Mouse (Mus musculus) hindbrain, embryonic 12.5 days (tissue): ENCODE results near the gene Nol6. TPM values are rescaled to one million over a fixed set of nuclear protein-coding genes. Genes with fewer than 3 reads are reported as not detected.

Experiments used
- ATAC-seq: fragments of 200-750 bp; cut with Nextera tagmentation; 2 replicates; pipeline ENCODE4 v1.8.0; 2017; ENCODE audit warnings: moderate TSS enrichment; ENCODE audit not compliant: low FRiP score
- H3K27ac ChIP-seq: fragments of 300-500 bp; sonication (generic); 2 replicates; pipeline ENCODE4 v1.5.1; 2016; ENCODE audit warnings: mild to moderate bottlenecking
- H3K27me3 ChIP-seq: fragments of 300-500 bp; sonication (generic); 2 replicates; pipeline ENCODE4 v1.6.1; 2016; ENCODE audit warnings: mild to moderate bottlenecking
- H3K36me3 ChIP-seq: fragments of 300-500 bp; sonication (generic); 2 replicates; pipeline ENCODE4 v1.6.1; 2016; ENCODE audit warnings: mild to moderate bottlenecking
- H3K4me1 ChIP-seq: fragments of 300-500 bp; sonication (generic); 2 replicates; pipeline ENCODE4 v1.6.1; 2016
- H3K4me2 ChIP-seq: fragments of 300-500 bp; sonication (generic); replicated peaks from 2 replicates; pipeline ENCODE4 v1.6.1; 2016; ENCODE audit warnings: mild to moderate bottlenecking
- H3K4me3 ChIP-seq: fragments of 300-500 bp; sonication (generic); 2 replicates; pipeline ENCODE4 v1.5.1; 2016; ENCODE audit warnings: mild to moderate bottlenecking
- H3K9ac ChIP-seq: fragments of 300-500 bp; sonication (generic); 2 replicates; pipeline ENCODE4 v1.6.1; 2016; ENCODE audit warnings: mild to moderate bottlenecking, moderate library complexity
- H3K9me3 ChIP-seq: fragments of 300-500 bp; sonication (generic); replicated peaks from 2 replicates; pipeline ENCODE4 v1.6.1; 2016; ENCODE audit warnings: mild to moderate bottlenecking
- WGBS: fragments of 180-500 bp; shearing (Covaris S2); methylation state at CpG from one replicate; pipeline ENCODE4 v1.1.7; 2016; 5-methylcytosine and 5-hydroxymethylcytosine counted together
- polyA plus RNA-seq: library from polyadenylated mRNA; unstranded; fragments of >200 nt; fragmentation: Nextera tagmentation; extraction: Ambion mirVana; gene quantifications from 2 replicates; pipeline ENCODE4 v1.2.1, GENCODE M21; 2016

Nol6 gene
- polyA plus RNA-seq, 1 experiment from 2014 or later = 29.0 TPM

GRCm38 (mm10) chr4:41136811-41137210 lies 12.6 kb upstream of the Nol6 start:
- peak overlapping the region; percentile 100 for H3K27ac ChIP-seq
- no peaks in the 10 kb centered on the region for H3K9me3 ChIP-seq
- peaks cover 16% of the 10 kb centered on the region for H3K36me3 ChIP-seq
- 0% methylated on average over 8 of the region's 8 CpGs for WGBS
- peak overlapping the region; percentile 72 for H3K4me2 ChIP-seq
- H3K27me3 ChIP-seq = no peaks in the 10 kb centered on the region
- peaks cover 10% of the 10 kb centered on the region for H3K4me1 ChIP-seq
- peak overlapping the region; percentile 99 for H3K9ac ChIP-seq
- no peak for ATAC-seq
- peak overlapping the region; percentile 94 for H3K4me3 ChIP-seq

- ATAC-seq = peak; percentile 48
Observed at GRCm38 (mm10) chr4:41136454-41136805, 12.2 kb upstream of the Nol6 start.

DNA sequence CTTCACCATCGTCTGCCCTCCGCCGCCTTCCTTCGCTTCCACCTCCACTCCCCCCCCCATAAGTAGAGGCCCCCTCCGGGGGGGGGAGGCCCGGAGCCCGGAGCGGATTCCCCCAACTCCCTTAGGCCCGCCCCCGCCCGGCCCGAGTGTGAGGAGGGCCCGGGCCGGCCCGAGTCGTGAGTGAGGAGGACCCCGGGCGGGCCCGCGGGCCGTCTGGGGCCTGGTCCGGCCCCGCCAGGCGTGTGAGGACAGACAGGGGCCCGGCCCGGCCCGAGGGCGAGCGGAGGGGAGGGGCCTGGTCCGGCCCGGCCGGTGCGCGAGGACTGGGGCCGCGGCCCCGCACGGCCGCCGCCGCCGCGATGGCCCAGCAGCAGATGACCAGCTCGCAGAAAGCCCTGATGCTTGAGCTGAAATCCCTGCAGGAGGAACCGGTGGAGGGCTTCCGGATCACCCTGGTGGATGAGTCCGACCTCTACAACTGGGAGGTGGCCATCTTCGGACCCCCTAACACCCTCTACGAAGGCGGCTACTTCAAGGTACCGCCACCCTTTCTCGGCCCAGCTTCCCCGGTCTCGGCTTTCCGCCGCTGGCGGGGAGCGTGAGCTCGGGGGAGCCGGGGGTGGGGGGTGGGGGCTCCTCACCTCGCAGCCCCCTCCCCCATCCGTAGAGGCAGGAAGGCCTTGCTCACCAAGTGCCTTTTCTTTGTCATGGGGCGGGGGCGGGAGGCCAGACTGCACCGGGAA lies 11.6 kb upstream of the Nol6 start, which contains the start of gene Ube2r2:
Gene Ube2r2 (plus strand): TSS at position 33 of the 743 bp plus-strand sequence.
- peaks cover 10% of the 10 kb centered on the region for H3K4me1 ChIP-seq
- under 1% methylated on average over 58 of the region's 65 CpGs for WGBS
- peaks cover 10% of the 10 kb centered on the region for H3K36me3 ChIP-seq
- no peaks in the 10 kb centered on the region for H3K9me3 ChIP-seq
- peak within 1 kb of the TSS; percentile 72 for H3K4me2 ChIP-seq
- H3K27me3 ChIP-seq = no peaks in the 10 kb centered on the region
- H3K9ac ChIP-seq = peak within 1 kb of the TSS; percentile 99
- H3K4me3 ChIP-seq = peak within 1 kb of the TSS; percentile 94
- H3K27ac ChIP-seq = peak within 1 kb of the TSS; percentile 100
- ATAC-seq = peak; percentile 84

More at GRCm38 (mm10) chr4:41136454-41136805, 12.2 kb upstream of the Nol6 start:
- Histone ChIP-seq H3K27me3 (no peaks in the 10 kb centered on the region), H3K4me2 (peak overlapping the region; percentile 72), H3K9me3 (no peaks in the 10 kb centered on the region), H3K27ac (peak overlapping the region; percentile 100), H3K36me3 (peaks cover 15% of the 10 kb centered on the region), H3K4me3 (peak overlapping the region; percentile 94), H3K9ac (peak overlapping the region; percentile 99), H3K4me1 (peaks cover 10% of the 10 kb centered on the region)
- WGBS = 0% methylated on average over 4 of the region's 4 CpGs

- no peaks in the 10 kb centered on the region for H3K27me3 ChIP-seq
- H3K4me3 ChIP-seq = peak overlapping the region; percentile 94
- under 1% methylated on average over 21 of the region's 70 CpGs for whole genome bisulfite sequencing
- H3K4me1 ChIP-seq = peaks cover 10% of the 10 kb centered on the region
- peak; percentile 95 for ATAC-seq
- peak overlapping the region; percentile 100 for H3K27ac ChIP-seq
- peak overlapping the region; percentile 72 for H3K4me2 ChIP-seq
- H3K36me3 ChIP-seq = peaks cover 4% of the 10 kb centered on the region; the same call in 1 of the 2 replicates
- no peaks in the 10 kb centered on the region for H3K9me3 ChIP-seq
- H3K9ac ChIP-seq = peak overlapping the region; percentile 99
Observed at GRCm38 (mm10) chr4:41134935-41135710, 10.9 kb upstream of the Nol6 start.

GRCm38 (mm10) chr4:41133529-41134291 lies 9.5 kb upstream of the Nol6 start:
- WGBS = 68% methylated on average over 6 of the region's 6 CpGs
- no peak for ATAC-seq

GRCm38 (mm10) chr4:41132471-41132870 lies 8.2 kb upstream of the Nol6 start:
- H3K27me3 ChIP-seq = no peaks in the 10 kb centered on the region
- ATAC-seq = no peak
- H3K9me3 ChIP-seq = no peaks in the 10 kb centered on the region
- peaks cover 5% of the 10 kb centered on the region for H3K4me1 ChIP-seq
- H3K9ac ChIP-seq = no peak overlapping the region
- H3K4me3 ChIP-seq = no peak overlapping the region
- 88% methylated on average over 6 of the region's 6 CpGs for WGBS
- H3K4me2 ChIP-seq = no peak overlapping the region
- no peaks in the 10 kb centered on the region for H3K36me3 ChIP-seq
- H3K27ac ChIP-seq = no peak overlapping the region

More at GRCm38 (mm10) chr4:41133529-41134291, 9.5 kb upstream of the Nol6 start:
- no peak overlapping the region for H3K27ac ChIP-seq
- H3K27me3 ChIP-seq = no peaks in the 10 kb centered on the region
- H3K9me3 ChIP-seq = no peaks in the 10 kb centered on the region
- H3K4me3 ChIP-seq = no peak overlapping the region
- H3K4me1 ChIP-seq = peaks cover 10% of the 10 kb centered on the region
- H3K9ac ChIP-seq = no peak overlapping the region
- peaks cover 3% of the 10 kb centered on the region; the same call in 1 of the 2 replicates for H3K36me3 ChIP-seq
- no peak overlapping the region for H3K4me2 ChIP-seq

- Histone ChIP-seq H3K4me2 (no peak overlapping the region), H3K4me3 (no peak overlapping the region), H3K27ac (no peak overlapping the region), H3K4me1 (peaks cover 5% of the 10 kb centered on the region), H3K36me3 (no peaks in the 10 kb centered on the region), H3K9me3 (no peaks in the 10 kb centered on the region), H3K9ac (no peak overlapping the region), H3K27me3 (no peaks in the 10 kb centered on the region)
- 89% methylated on average over 3 of the region's 3 CpGs for WGBS
- no peak for ATAC-seq
Observed at GRCm38 (mm10) chr4:41129836-41130235, 5.6 kb upstream of the Nol6 start.

- H3K4me2 ChIP-seq = no peak overlapping the region
- WGBS = 12% methylated on average over 2 of the region's 2 CpGs
- ATAC-seq = peak; percentile 57; the same call in 1 of the 2 replicates
Observed at GRCm38 (mm10) chr4:41129406-41129805, 5.2 kb upstream of the Nol6 start.

GRCm38 (mm10) chr4:41118706-41119292 lies 5.5 kb downstream of the Nol6 start:
- Histone ChIP-seq H3K4me2 (no peak overlapping the region), H3K9ac (no peak overlapping the region), H3K36me3 (peaks cover 85% of the 10 kb centered on the region), H3K27me3 (no peaks in the 10 kb centered on the region), H3K4me3 (no peak overlapping the region), H3K27ac (no peak overlapping the region), H3K9me3 (no peaks in the 10 kb centered on the region), H3K4me1 (peaks cover 8% of the 10 kb centered on the region)
- peak; percentile 35 for ATAC-seq
- WGBS = 77% methylated on average over 11 of the region's 11 CpGs

More at GRCm38 (mm10) chr4:41129406-41129805, 5.2 kb upstream of the Nol6 start:
- H3K9ac ChIP-seq = no peak overlapping the region
- no peaks in the 10 kb centered on the region for H3K9me3 ChIP-seq
- H3K27ac ChIP-seq = no peak overlapping the region
- peaks cover 1% of the 10 kb centered on the region for H3K4me1 ChIP-seq
- no peak overlapping the region for H3K4me3 ChIP-seq
- H3K36me3 ChIP-seq = no peaks in the 10 kb centered on the region
- no peaks in the 10 kb centered on the region for H3K27me3 ChIP-seq

DNA sequence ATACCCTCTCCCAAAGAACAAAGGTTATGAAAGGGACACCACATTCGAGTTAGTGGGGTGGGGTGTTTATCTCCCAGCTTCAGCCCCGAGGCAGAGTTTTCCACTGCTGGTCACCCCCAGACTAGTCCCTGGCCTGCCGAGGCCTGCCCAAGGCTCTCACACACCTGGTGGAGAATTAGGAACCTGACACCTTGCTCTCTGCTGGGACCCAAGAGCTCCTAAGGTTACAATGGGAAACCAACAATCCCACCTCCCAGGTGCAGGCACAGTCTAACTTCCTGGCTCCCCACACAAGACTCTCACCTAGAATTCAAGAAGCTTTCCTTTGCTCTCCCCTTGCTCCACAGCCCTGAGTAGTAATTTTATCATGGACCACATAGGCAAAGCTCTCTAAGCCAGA lies 7.4 kb downstream of the Nol6 start:
- 77% methylated on average over 3 of the region's 3 CpGs for WGBS

DNA sequence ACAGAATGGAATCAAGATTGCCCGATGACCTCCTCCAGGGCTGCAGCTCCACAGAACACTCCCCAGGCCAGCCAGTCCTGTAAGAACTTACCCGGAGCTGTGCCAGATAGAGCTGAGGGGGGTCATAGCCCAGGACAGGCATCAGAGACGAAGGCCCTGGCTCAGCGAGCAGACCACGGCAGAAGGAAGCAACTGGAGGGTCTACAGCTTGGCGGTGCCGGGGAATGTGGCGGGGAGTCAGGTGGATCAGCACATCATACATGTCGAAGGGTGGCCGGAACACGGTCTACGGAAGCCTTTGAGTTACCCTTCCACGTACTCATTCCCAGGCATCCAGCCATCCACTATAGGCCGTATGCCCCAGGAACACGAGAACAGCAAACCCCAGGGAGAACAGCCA lies 8.5 kb downstream of the Nol6 start:
- peaks cover 72% of the 10 kb centered on the region for H3K36me3 ChIP-seq
- no peak overlapping the region for H3K9ac ChIP-seq

More for the DNA sequence above, 7.4 kb downstream of the Nol6 start:
- peaks cover 83% of the 10 kb centered on the region for H3K36me3 ChIP-seq
- H3K4me1 ChIP-seq = no peaks in the 10 kb centered on the region
- no peak overlapping the region for H3K9ac ChIP-seq
- no peak overlapping the region for H3K4me3 ChIP-seq
- H3K27me3 ChIP-seq = no peaks in the 10 kb centered on the region
- no peak overlapping the region for H3K27ac ChIP-seq
- no peak for ATAC-seq
- H3K4me2 ChIP-seq = no peak overlapping the region
- no peaks in the 10 kb centered on the region for H3K9me3 ChIP-seq

More for the DNA sequence above, 8.5 kb downstream of the Nol6 start:
- Histone ChIP-seq H3K4me1 (no peaks in the 10 kb centered on the region), H3K9me3 (no peaks in the 10 kb centered on the region), H3K4me2 (no peak overlapping the region), H3K27me3 (no peaks in the 10 kb centered on the region), H3K27ac (no peak overlapping the region), H3K4me3 (no peak overlapping the region)
- no peak for ATAC-seq
- WGBS = 94% methylated on average over 15 of the region's 15 CpGs
